Mouse (Mus musculus) neural tube, embryonic 10.5 days (tissue): ENCODE measurements around the gene Tmem164.

Experiments used
- DNase-seq: peaks from one replicate; pipeline ENCODE4 v3.0.0-alpha.2; 2017; ENCODE audit warnings: low spot score; ENCODE audit errors: extremely low spot score

The Tmem164 gene

GRCm38 (mm10) chrX:142828184-142828908 lies 147.1 kb downstream of the Tmem164 start:
- DNase-seq, result no peak

- DNase-seq, result no peak
Observed at GRCm38 (mm10) chrX:142829267-142829666, 148.1 kb downstream of the Tmem164 start.

GRCm38 (mm10) chrX:142829866-142830470 lies 148.8 kb downstream of the Tmem164 start:
- DNase-seq, result no peak

- DNase-seq, result no peak
Observed at GRCm38 (mm10) chrX:142830572-142830971, 149.4 kb downstream of the Tmem164 start.

- DNase-seq, result no peak
Observed at GRCm38 (mm10) chrX:142832221-142832620, 151.0 kb downstream of the Tmem164 start.

GRCm38 (mm10) chrX:142833164-142833796 lies 152.1 kb downstream of the Tmem164 start:
- no peak for DNase-seq

GRCm38 (mm10) chrX:142834807-142835206 lies 153.6 kb downstream of the Tmem164 start:
- no peak for DNase-seq

GRCm38 (mm10) chrX:142836399-142836798 lies 155.2 kb downstream of the Tmem164 start:
- no peak for DNase-seq

- DNase-seq, result no peak
Observed at GRCm38 (mm10) chrX:142837316-142837715, 156.1 kb downstream of the Tmem164 start.

GRCm38 (mm10) chrX:142838841-142839240 lies 157.6 kb downstream of the Tmem164 start:
- DNase-seq, result no peak

- no peak for DNase-seq
Observed at GRCm38 (mm10) chrX:142839411-142839810, 158.2 kb downstream of the Tmem164 start.

- DNase-seq, result no peak
Observed at GRCm38 (mm10) chrX:142841916-142842315, 160.7 kb downstream of the Tmem164 start.

- no peak for DNase-seq
Observed at GRCm38 (mm10) chrX:142846266-142846665, 165.1 kb downstream of the Tmem164 start.

GRCm38 (mm10) chrX:142848032-142848431 lies 166.8 kb downstream of the Tmem164 start:
- DNase-seq, result no peak

GRCm38 (mm10) chrX:142869844-142870243 lies 188.6 kb downstream of the Tmem164 start:
- DNase-seq, result no peak

- DNase-seq, result no peak
Observed at GRCm38 (mm10) chrX:142882255-142882654, 201.0 kb downstream of the Tmem164 start.

- no peak for DNase-seq
Observed at GRCm38 (mm10) chrX:142883593-142883992, 202.4 kb downstream of the Tmem164 start.

GRCm38 (mm10) chrX:142885962-142886361 lies 204.8 kb downstream of the Tmem164 start:
- no peak for DNase-seq
